Mouse (Mus musculus): ENCODE data around the gene Pacrg. TPM values are rescaled to one million over a fixed set of nuclear protein-coding genes. Genes with fewer than 3 reads are reported as not detected.

Pacrg gene
- total and polyA plus RNA-seq, 2 experiments: not detected

GRCm38 (mm10) chr17:10766735-10767406 lies 73.2 kb downstream of the Pacrg start:
- 84% methylated on average over 10 of the region's 10 CpGs for WGBS
- H3K27me3 ChIP-seq (ENCODE audit: control insufficient read depth, insufficient read depth, low read length): 0 out of 2 replicates have a peak, but pooled peaks cover under 1% of the 10 kb centered on the region
- TF ChIP-seq POLR2A (IDR thresholded peaks at IDR 0.05; ENCODE audit: extremely low read depth, insufficient read depth, low read length) (no peak), CTCF (IDR thresholded peaks at IDR 0.05; ENCODE audit: low read depth, low read length) (no peak)

DNA sequence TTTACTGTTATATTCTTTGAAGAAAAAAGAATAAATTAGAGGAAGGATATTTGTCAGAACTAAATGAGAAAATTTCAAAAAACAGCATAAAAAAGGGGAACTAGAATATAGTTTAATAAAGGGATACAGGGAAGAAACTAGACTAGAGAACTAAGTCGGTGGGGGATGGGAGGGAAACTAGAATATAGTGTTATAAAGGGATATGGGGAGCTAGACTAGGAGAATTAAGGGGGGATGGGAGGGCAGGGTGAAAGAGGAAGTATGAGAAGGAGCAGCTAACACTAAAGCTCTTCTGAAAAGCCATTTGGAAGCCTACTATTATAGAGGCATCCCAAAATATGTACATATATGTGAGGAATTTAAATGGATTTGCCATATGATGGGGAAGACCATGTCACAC lies 75.8 kb downstream of the Pacrg start:
- WGBS: 84% methylated on average over 1 of the region's 1 CpGs

More at GRCm38 (mm10) chr17:10766735-10767406, 73.2 kb downstream of the Pacrg start:
- Histone ChIP-seq H3K4me3 (ENCODE audit: insufficient read depth, low read depth, low read length) (no peak overlapping the region), H3K27ac (replicated peaks; ENCODE audit: insufficient read depth, low read depth, low read length) (no peak overlapping the region), H3K79me2 (ENCODE audit: control insufficient read depth, insufficient read depth, low read length) (no peaks in the 10 kb centered on the region), H3K36me3 (ENCODE audit: control insufficient read depth, insufficient read depth, low read length) (no peaks in the 10 kb centered on the region), H3K9ac (ENCODE audit: low read depth, low read length) (no peak overlapping the region), H3K4me1 (ENCODE audit: control insufficient read depth, insufficient read depth, low read length) (no peaks in the 10 kb centered on the region)
- no peak for DNase-seq (ENCODE audit: extremely low read depth, low read depth, low spot score)

GRCm38 (mm10) chr17:10757455-10757854 lies 82.7 kb downstream of the Pacrg start:
- 91% methylated on average over 5 of the region's 5 CpGs for WGBS
- Histone ChIP-seq H3K36me3 (ENCODE audit: control insufficient read depth, insufficient read depth, low read length) (no peaks in the 10 kb centered on the region), H3K27ac (replicated peaks; ENCODE audit: insufficient read depth, low read depth, low read length) (no peak overlapping the region), H3K79me2 (ENCODE audit: control insufficient read depth, insufficient read depth, low read length) (no peaks in the 10 kb centered on the region), H3K9ac (ENCODE audit: low read depth, low read length) (no peak overlapping the region), H3K27me3 (ENCODE audit: control insufficient read depth, insufficient read depth, low read length) (0 out of 2 replicates have a peak, but pooled peaks cover 3% of the 10 kb centered on the region), H3K4me1 (ENCODE audit: control insufficient read depth, insufficient read depth, low read length) (no peaks in the 10 kb centered on the region), H3K4me3 (ENCODE audit: insufficient read depth, low read depth, low read length) (no peak overlapping the region)
- DNase-seq (ENCODE audit: extremely low read depth, low read depth, low spot score): no peak
- TF ChIP-seq POLR2A (IDR thresholded peaks at IDR 0.05; ENCODE audit: extremely low read depth, insufficient read depth, low read length): no peak
- no peak for TF ChIP-seq CTCF (IDR thresholded peaks at IDR 0.05; ENCODE audit: low read depth, low read length)

More for the DNA sequence above, 75.8 kb downstream of the Pacrg start:
- H3K27ac ChIP-seq (replicated peaks; ENCODE audit: insufficient read depth, low read depth, low read length): no peak overlapping the region
- H3K4me3 ChIP-seq (ENCODE audit: insufficient read depth, low read depth, low read length): no peak overlapping the region
- no peaks in the 10 kb centered on the region for H3K79me2 ChIP-seq (ENCODE audit: control insufficient read depth, insufficient read depth, low read length)
- H3K36me3 ChIP-seq (ENCODE audit: control insufficient read depth, insufficient read depth, low read length): no peaks in the 10 kb centered on the region
- TF ChIP-seq CTCF (IDR thresholded peaks at IDR 0.05; ENCODE audit: low read depth, low read length): no peak
- no peak for TF ChIP-seq POLR2A (IDR thresholded peaks at IDR 0.05; ENCODE audit: extremely low read depth, insufficient read depth, low read length)
- H3K9ac ChIP-seq (ENCODE audit: low read depth, low read length): no peak overlapping the region
- H3K27me3 ChIP-seq (ENCODE audit: control insufficient read depth, insufficient read depth, low read length): 0 out of 2 replicates have a peak, but pooled peaks cover 3% of the 10 kb centered on the region
- DNase-seq (ENCODE audit: extremely low read depth, low read depth, low spot score): peak; percentile 19
- H3K4me1 ChIP-seq (ENCODE audit: control insufficient read depth, insufficient read depth, low read length): no peaks in the 10 kb centered on the region

DNA sequence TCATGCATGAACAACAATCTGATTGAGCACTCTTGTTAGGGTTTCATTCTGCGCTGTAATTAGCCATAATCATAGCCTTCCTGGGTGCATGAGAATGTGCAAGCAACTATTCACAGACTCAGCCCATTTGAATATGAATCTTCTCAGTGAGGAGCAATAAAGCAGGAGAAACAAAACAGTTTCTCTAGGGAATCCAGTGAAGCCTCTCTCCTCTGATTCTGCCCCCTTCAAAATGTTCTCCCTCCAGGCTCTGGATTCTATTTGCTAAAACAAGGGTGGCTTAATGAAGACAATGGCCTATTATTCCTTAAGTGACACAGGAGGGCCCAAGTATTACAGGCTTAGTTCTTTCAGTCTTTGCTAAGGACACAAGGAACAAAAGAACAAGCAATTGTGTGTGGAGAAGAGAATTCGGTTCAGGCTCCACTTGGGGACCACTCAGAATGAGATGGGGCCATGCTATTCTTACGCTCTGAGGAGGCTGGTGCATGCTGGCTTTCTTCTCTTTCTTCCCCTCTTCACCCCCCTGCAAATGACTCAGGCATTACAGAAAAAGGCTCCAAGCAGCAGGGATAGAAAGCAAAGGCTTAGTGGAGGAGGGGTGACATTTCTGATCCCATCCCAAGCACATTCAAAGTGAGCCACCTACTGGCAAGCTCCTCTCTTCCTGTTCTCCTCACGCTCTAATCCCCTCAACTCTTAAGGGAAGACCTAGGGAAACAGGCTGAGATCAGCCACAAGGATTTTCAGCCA lies 95.2 kb downstream of the Pacrg start:
- peak; percentile 56 for DNase-seq (ENCODE audit: extremely low read depth, low read depth, low spot score)
- TF ChIP-seq CTCF (IDR thresholded peaks at IDR 0.05; ENCODE audit: low read depth, low read length) (peak; percentile 44), POLR2A (IDR thresholded peaks at IDR 0.05; ENCODE audit: extremely low read depth, insufficient read depth, low read length) (no peak)
- H3K36me3 ChIP-seq (ENCODE audit: control insufficient read depth, insufficient read depth, low read length): no peaks in the 10 kb centered on the region
- H3K79me2 ChIP-seq (ENCODE audit: control insufficient read depth, insufficient read depth, low read length): no peaks in the 10 kb centered on the region
- H3K9ac ChIP-seq (ENCODE audit: low read depth, low read length): no peak overlapping the region
- H3K4me3 ChIP-seq (ENCODE audit: insufficient read depth, low read depth, low read length): no peak overlapping the region
- H3K4me1 ChIP-seq (ENCODE audit: control insufficient read depth, insufficient read depth, low read length): peaks cover 2% of the 10 kb centered on the region; the same call in 1 of the 2 replicates
- WGBS: 57% methylated on average over 4 of the region's 4 CpGs
- H3K27ac ChIP-seq (replicated peaks; ENCODE audit: insufficient read depth, low read depth, low read length): no peak overlapping the region
- H3K27me3 ChIP-seq (ENCODE audit: control insufficient read depth, insufficient read depth, low read length): no peaks in the 10 kb centered on the region

- no peaks in the 10 kb centered on the region for H3K27me3 ChIP-seq (ENCODE audit: control insufficient read depth, insufficient read depth, low read length)
- no peaks in the 10 kb centered on the region for H3K36me3 ChIP-seq (ENCODE audit: control insufficient read depth, insufficient read depth, low read length)
- TF ChIP-seq CTCF (IDR thresholded peaks at IDR 0.05; ENCODE audit: low read depth, low read length) (no peak), POLR2A (IDR thresholded peaks at IDR 0.05; ENCODE audit: extremely low read depth, insufficient read depth, low read length) (no peak)
- no peaks in the 10 kb centered on the region for H3K79me2 ChIP-seq (ENCODE audit: control insufficient read depth, insufficient read depth, low read length)
- H3K4me1 ChIP-seq (ENCODE audit: control insufficient read depth, insufficient read depth, low read length): peaks cover 6% of the 10 kb centered on the region
- no peak overlapping the region for H3K9ac ChIP-seq (ENCODE audit: low read depth, low read length)
- DNase-seq (ENCODE audit: extremely low read depth, low read depth, low spot score): peak; percentile 20
- H3K27ac ChIP-seq (replicated peaks; ENCODE audit: insufficient read depth, low read depth, low read length): no peak overlapping the region
- H3K4me3 ChIP-seq (ENCODE audit: insufficient read depth, low read depth, low read length): no peak overlapping the region
- WGBS: 83% methylated on average over 2 of the region's 2 CpGs
These were observed 100.0 kb downstream of the Pacrg start for GRCm38 (mm10) chr17:10740083-10740482.

Measured in liver, adult 2 months (tissue).